Mouse (Mus musculus) kidney, embryonic 14.5 days (tissue): ENCODE measurements around the gene Myadm. TPM values are rescaled to one million over a fixed set of nuclear protein-coding genes. Genes with fewer than 3 reads are reported as not detected.

Source experiments
- ATAC-seq: fragments of 200-750 bp; cut with Nextera tagmentation; 2 replicates; pipeline ENCODE4 v1.8.0; 2017; ENCODE audit warnings: moderate number of reproducible peaks, mild to moderate bottlenecking, moderate TSS enrichment, moderate library complexity; ENCODE audit not compliant: low FRiP score, low TSS enrichment
- H3K27ac ChIP-seq: fragments of 300-500 bp; sonication (generic); 2 replicates; pipeline ENCODE4 v1.5.1; 2014; ENCODE audit warnings: low read depth, mild to moderate bottlenecking, low read length, moderate library complexity, mixed read lengths
- H3K27me3 ChIP-seq: fragments of 300-500 bp; sonication (generic); 2 replicates; pipeline ENCODE4 v1.6.1; 2014; ENCODE audit warnings: mild to moderate bottlenecking, low read length; ENCODE audit not compliant: control insufficient read depth, insufficient read depth
- H3K36me3 ChIP-seq: fragments of 300-500 bp; sonication (generic); 2 replicates; pipeline ENCODE4 v1.6.1; 2014; ENCODE audit warnings: low read length, mixed read lengths; ENCODE audit not compliant: control insufficient read depth, insufficient read depth
- H3K4me1 ChIP-seq: fragments of 300-500 bp; sonication (generic); 2 replicates; pipeline ENCODE4 v1.6.1; 2014; ENCODE audit warnings: low read length, mixed read lengths; ENCODE audit not compliant: control insufficient read depth, insufficient read depth
- H3K4me2 ChIP-seq: fragments of 300-500 bp; sonication (generic); replicated peaks from 2 replicates; pipeline ENCODE4 v1.6.1; 2014; ENCODE audit warnings: low read depth, mild to moderate bottlenecking, low read length
- H3K4me3 ChIP-seq: fragments of 300-500 bp; sonication (generic); 2 replicates; pipeline ENCODE4 v1.5.1; 2014; ENCODE audit warnings: mild to moderate bottlenecking, low read length
- H3K9ac ChIP-seq: fragments of 300-500 bp; sonication (generic); 2 replicates; pipeline ENCODE4 v1.6.1; 2014; ENCODE audit warnings: low read depth, mild to moderate bottlenecking, low read length, moderate library complexity
- H3K9me3 ChIP-seq: fragments of 300-500 bp; sonication (generic); 2 replicates; pipeline ENCODE4 v1.6.1; 2016; ENCODE audit warnings: low read length; ENCODE audit not compliant: control insufficient read depth
- WGBS: fragments of 180-500 bp; shearing (Covaris S2); extraction: QIAGEN DNeasy Blood & Tissue Kit; methylation state at CpG from one replicate; pipeline ENCODE4 v1.1.7; 2014; 5-methylcytosine and 5-hydroxymethylcytosine counted together
- polyA plus RNA-seq: library from polyadenylated mRNA; unstranded; fragments of >200 nt; fragmentation: Nextera tagmentation; extraction: Ambion mirVana; gene quantifications from 2 replicates; pipeline ENCODE4 v1.2.1, GENCODE M21; 2014

Gene Myadm
- polyA plus RNA-seq, 1 experiment from 2014 or later, result 81.3 TPM

- ATAC-seq, result peak; percentile 14; the same call in 1 of the 2 replicates
- no peaks in the 10 kb centered on the region for H3K9me3 ChIP-seq
- H3K27ac ChIP-seq, result no peak overlapping the region
- no peaks in the 10 kb centered on the region for H3K36me3 ChIP-seq
- H3K4me3 ChIP-seq, result peak overlapping the region; percentile 37
- peak overlapping the region; percentile 56 for H3K4me2 ChIP-seq
- WGBS, result 2% methylated on average over 12 of the region's 12 CpGs
- H3K9ac ChIP-seq, result 0 out of 2 replicates have a peak overlapping the region, but pooled peaks have one; percentile 23
- peaks cover 38% of the 10 kb centered on the region for H3K27me3 ChIP-seq
- peaks cover 9% of the 10 kb centered on the region; the same call in 1 of the 2 replicates for H3K4me1 ChIP-seq
Observed at GRCm38 (mm10) chr7:3303789-3304188, 14.9 kb downstream of the Myadm start.

- Histone ChIP-seq H3K9me3 (no peaks in the 10 kb centered on the region), H3K36me3 (no peaks in the 10 kb centered on the region), H3K4me2 (no peak overlapping the region), H3K4me3 (no peak overlapping the region), H3K4me1 (peaks cover 9% of the 10 kb centered on the region; the same call in 1 of the 2 replicates), H3K9ac (no peak overlapping the region), H3K27me3 (peaks cover 38% of the 10 kb centered on the region), H3K27ac (no peak overlapping the region)
- WGBS, result 7% methylated on average over 10 of the region's 10 CpGs
- ATAC-seq, result peak; percentile 42; the same call in 1 of the 2 replicates
Observed at GRCm38 (mm10) chr7:3304298-3304697, 15.4 kb downstream of the Myadm start.

DNA sequence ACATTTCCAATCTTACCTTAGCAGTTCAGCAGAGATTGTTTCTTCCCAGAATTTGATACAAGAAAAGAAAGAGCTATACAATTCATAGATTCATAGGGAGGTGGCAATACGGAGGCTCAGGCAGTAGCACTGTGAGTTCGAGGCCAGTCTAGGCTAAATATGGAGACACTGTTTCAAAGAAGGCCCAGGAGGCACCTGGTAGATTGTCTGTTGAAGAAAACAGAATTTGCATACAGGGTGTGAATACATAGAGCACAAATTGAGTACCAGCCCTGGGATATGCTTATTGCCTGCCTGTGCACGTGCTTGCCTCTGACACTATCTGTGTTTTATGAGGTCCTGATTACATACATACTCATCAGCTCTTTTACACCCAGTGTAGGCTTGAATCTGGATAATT lies 17.5 kb downstream of the Myadm start:
- peaks cover 5% of the 10 kb centered on the region; the same call in 1 of the 2 replicates for H3K9me3 ChIP-seq
- H3K27ac ChIP-seq, result no peak overlapping the region
- no peaks in the 10 kb centered on the region for H3K36me3 ChIP-seq
- ATAC-seq, result no peak
- H3K27me3 ChIP-seq, result peaks cover 33% of the 10 kb centered on the region
- H3K4me1 ChIP-seq, result peaks cover 9% of the 10 kb centered on the region; the same call in 1 of the 2 replicates
- H3K4me2 ChIP-seq, result no peak overlapping the region
- 75% methylated on average over 3 of the region's 3 CpGs for WGBS
- H3K4me3 ChIP-seq, result no peak overlapping the region
- no peak overlapping the region for H3K9ac ChIP-seq

DNA sequence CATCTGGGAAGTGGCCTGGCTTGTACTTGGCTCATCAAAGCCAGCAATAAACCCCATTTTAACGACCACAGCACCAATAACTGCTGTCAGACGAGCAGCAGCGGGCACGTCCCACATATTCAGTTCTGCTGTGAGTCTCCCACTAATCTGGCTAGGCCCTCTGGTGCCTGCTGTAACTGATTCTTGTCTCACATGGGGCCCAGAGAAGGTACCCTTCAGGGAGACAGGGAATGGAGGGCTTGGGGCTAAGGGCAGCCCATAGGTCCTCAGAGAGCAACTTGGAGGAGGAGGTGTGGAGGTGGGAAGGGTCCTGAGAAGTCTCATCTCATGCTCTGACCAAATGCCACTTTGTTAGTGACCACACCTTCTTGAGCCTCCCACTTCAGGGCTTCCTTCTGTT lies 19.8 kb downstream of the Myadm start:
- Histone ChIP-seq H3K27ac (no peak overlapping the region), H3K27me3 (peaks cover 19% of the 10 kb centered on the region), H3K4me2 (no peak overlapping the region), H3K9ac (no peak overlapping the region), H3K4me3 (no peak overlapping the region), H3K36me3 (no peaks in the 10 kb centered on the region), H3K4me1 (peaks cover 3% of the 10 kb centered on the region; the same call in 1 of the 2 replicates), H3K9me3 (peaks cover 5% of the 10 kb centered on the region; the same call in 1 of the 2 replicates)
- 10% methylated on average over 4 of the region's 4 CpGs for whole genome bisulfite sequencing
- no peak for ATAC-seq

GRCm38 (mm10) chr7:3310233-3310632 lies 21.4 kb downstream of the Myadm start:
- no peak overlapping the region for H3K9ac ChIP-seq
- no peaks in the 10 kb centered on the region for H3K36me3 ChIP-seq
- H3K4me2 ChIP-seq, result no peak overlapping the region
- H3K27ac ChIP-seq, result no peak overlapping the region
- H3K4me1 ChIP-seq, result no peaks in the 10 kb centered on the region
- H3K4me3 ChIP-seq, result no peak overlapping the region
- no peak for ATAC-seq
- peaks cover 3% of the 10 kb centered on the region for H3K27me3 ChIP-seq
- 96% methylated on average over 7 of the region's 7 CpGs for WGBS
- peaks cover 5% of the 10 kb centered on the region; the same call in 1 of the 2 replicates for H3K9me3 ChIP-seq

GRCm38 (mm10) chr7:3313571-3313970 lies 24.7 kb downstream of the Myadm start:
- H3K27me3 ChIP-seq, result no peaks in the 10 kb centered on the region
- no peaks in the 10 kb centered on the region for H3K36me3 ChIP-seq
- ATAC-seq, result peak; percentile 16; the same call in 1 of the 2 replicates
- H3K27ac ChIP-seq, result no peak overlapping the region
- H3K4me3 ChIP-seq, result no peak overlapping the region
- 79% methylated on average over 8 of the region's 8 CpGs for WGBS
- no peak overlapping the region for H3K4me2 ChIP-seq
- H3K9ac ChIP-seq, result no peak overlapping the region
- H3K9me3 ChIP-seq, result peaks cover 5% of the 10 kb centered on the region; the same call in 1 of the 2 replicates
- H3K4me1 ChIP-seq, result no peaks in the 10 kb centered on the region; the same call in 1 of the 2 replicates

- Histone ChIP-seq H3K4me1 (no peaks in the 10 kb centered on the region; the same call in 1 of the 2 replicates), H3K9ac (no peak overlapping the region), H3K36me3 (no peaks in the 10 kb centered on the region), H3K27ac (no peak overlapping the region), H3K4me2 (no peak overlapping the region), H3K27me3 (no peaks in the 10 kb centered on the region), H3K4me3 (no peak overlapping the region), H3K9me3 (peaks cover 5% of the 10 kb centered on the region; the same call in 1 of the 2 replicates)
- ATAC-seq, result peak; percentile 62; the same call in 1 of the 2 replicates
- WGBS, result 63% methylated on average over 5 of the region's 5 CpGs
Observed at GRCm38 (mm10) chr7:3314121-3314520, 25.2 kb downstream of the Myadm start.

DNA sequence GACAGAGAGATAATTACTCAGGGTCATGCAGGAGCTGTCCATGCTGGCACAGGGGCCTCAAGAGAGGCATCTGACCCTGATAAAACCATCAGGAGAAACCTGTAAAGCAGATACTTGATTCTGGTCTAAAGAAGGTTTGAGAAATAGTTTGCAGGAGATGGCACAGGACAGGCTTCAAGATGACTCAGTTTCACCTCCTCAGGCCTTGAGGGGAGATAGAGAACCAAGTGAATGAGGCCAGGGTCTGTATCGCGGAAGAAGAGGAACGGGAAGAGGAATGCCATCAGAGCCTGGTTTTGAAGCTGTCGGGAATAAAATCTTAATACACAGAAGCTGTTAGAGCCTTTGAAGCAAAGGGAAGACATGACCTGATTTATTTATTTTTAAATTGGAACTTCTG lies 28.8 kb downstream of the Myadm start:
- no peaks in the 10 kb centered on the region for H3K9me3 ChIP-seq
- 33% methylated on average over 4 of the region's 4 CpGs for WGBS
- H3K4me1 ChIP-seq, result no peaks in the 10 kb centered on the region; the same call in 1 of the 2 replicates
- no peaks in the 10 kb centered on the region for H3K36me3 ChIP-seq
- H3K27ac ChIP-seq, result no peak overlapping the region
- no peak for ATAC-seq
- H3K4me2 ChIP-seq, result no peak overlapping the region
- H3K27me3 ChIP-seq, result no peaks in the 10 kb centered on the region
- no peak overlapping the region for H3K9ac ChIP-seq
- H3K4me3 ChIP-seq, result no peak overlapping the region

DNA sequence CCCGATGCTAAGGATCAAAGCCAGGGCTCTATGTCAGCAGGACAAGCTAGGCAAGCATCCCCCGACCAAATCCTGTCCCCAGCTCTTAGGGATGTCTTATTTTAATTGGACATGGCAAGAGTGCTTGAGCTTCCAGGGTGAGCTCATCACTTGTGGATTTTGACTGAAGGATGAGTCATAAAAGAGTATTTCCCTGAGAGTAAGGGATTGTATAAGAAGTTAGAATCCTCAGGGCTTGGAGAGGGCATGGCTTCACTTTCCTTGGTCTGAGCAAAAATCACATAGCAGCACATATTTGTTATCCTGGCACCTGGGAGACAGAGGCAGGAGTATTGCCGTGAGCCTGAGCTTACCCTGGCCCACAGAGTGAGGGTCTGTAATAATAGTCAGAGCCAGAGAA lies 32.0 kb downstream of the Myadm start:
- no peak overlapping the region for H3K27ac ChIP-seq
- no peaks in the 10 kb centered on the region for H3K9me3 ChIP-seq
- WGBS, result 65% methylated on average over 3 of the region's 3 CpGs
- H3K4me3 ChIP-seq, result no peak overlapping the region
- H3K9ac ChIP-seq, result no peak overlapping the region
- ATAC-seq, result no peak
- H3K27me3 ChIP-seq, result no peaks in the 10 kb centered on the region
- no peak overlapping the region for H3K4me2 ChIP-seq
- H3K4me1 ChIP-seq, result no peaks in the 10 kb centered on the region; the same call in 1 of the 2 replicates
- H3K36me3 ChIP-seq, result no peaks in the 10 kb centered on the region
